In genomic region chr8:124310509-124310908, GRCm38 (mm10) we compare ENCODE assay signal across 27 mouse cellular contexts.
DNase-seq lines count a peak whose midpoint lies in the region; ATAC-seq and TF ChIP-seq lines count a peak whose summit lies in the region.
"Had no signal": no experiment of that assay in that cellular context is flagged by ENCODE, and none has a peak within 500 bp of the region (broad histone marks: within the 10 kb centered on the region; RNA-seq: fewer than 3 reads in every experiment).

No protein-coding gene starts in this region.

- no peak for TF ChIP-seq POLR2A in kidney, adult 2 months (IDR thresholded peaks at IDR 0.05; ENCODE audit: low read depth, low read length)
- TF ChIP-seq POLR2A in liver, adult 2 months (IDR thresholded peaks at IDR 0.05; ENCODE audit: extremely low read depth, insufficient read depth, low read length): no peak

- peaks cover 15% of the 10 kb centered on the region; the same call in 1 of the 2 replicates for H3K79me2 ChIP-seq in liver, adult 2 months (ENCODE audit: control insufficient read depth, insufficient read depth, low read length)

- H3K9ac ChIP-seq in liver, adult 2 months (ENCODE audit: low read depth, low read length): no peak overlapping the region
- H3K9ac ChIP-seq in liver, embryonic 12.5 days: no peak overlapping the region
- no peak overlapping the region for H3K9ac ChIP-seq in forebrain, embryonic 11.5 days (ENCODE audit: low read length)
- H3K9ac ChIP-seq: embryonic facial prominence, embryonic 15.5 days; forebrain, embryonic 13.5 days; intestine, embryonic 15.5 days; limb, embryonic 15.5 days; lung, embryonic 14.5 days; stomach, embryonic 15.5 days had no signal

- no peak for TF ChIP-seq CTCF in kidney, adult 2 months (conservative IDR thresholded peaks at IDR 0.05; ENCODE audit: insufficient read depth, insufficient read length, low read depth, low read length)
- no peak for TF ChIP-seq CTCF in liver, adult 2 months (IDR thresholded peaks at IDR 0.05; ENCODE audit: low read depth, low read length)

- WGBS in kidney, adult 2 months: 57% methylated on average over 13 of the region's 13 CpGs
- WGBS in liver, adult 2 months: 57% methylated on average over 13 of the region's 13 CpGs
- WGBS in liver, embryonic 12.5 days (ENCODE audit: insufficient replicate concordance): 81% methylated on average over 13 of the region's 13 CpGs
- WGBS in forebrain, embryonic 11.5 days: 92% methylated on average over 13 of the region's 13 CpGs

- H3K27ac ChIP-seq in kidney, adult 2 months (ENCODE audit: insufficient read depth, low read depth, low read length): no peak overlapping the region
- H3K27ac ChIP-seq in liver, adult 2 months (replicated peaks; ENCODE audit: insufficient read depth, low read depth, low read length): no peak overlapping the region
- H3K27ac ChIP-seq in liver, embryonic 12.5 days: no peak overlapping the region
- H3K27ac ChIP-seq in forebrain, embryonic 11.5 days (ENCODE audit: low read depth, low read length): no peak overlapping the region
- H3K27ac ChIP-seq: embryonic facial prominence, embryonic 10.5 days; embryonic facial prominence, embryonic 15.5 days; forebrain, embryonic 13.5 days; intestine, embryonic 15.5 days; limb, embryonic 10.5 days; limb, embryonic 15.5 days; stomach, embryonic 15.5 days had no signal

- no peaks in the 10 kb centered on the region for H3K27me3 ChIP-seq in kidney, adult 2 months (replicated peaks; ENCODE audit: control insufficient read depth, insufficient read depth, low read length)
- H3K27me3 ChIP-seq in liver, adult 2 months (ENCODE audit: control insufficient read depth, insufficient read depth, low read length): no peaks in the 10 kb centered on the region
- H3K27me3 ChIP-seq in liver, embryonic 12.5 days (replicated peaks): no peaks in the 10 kb centered on the region
- no peaks in the 10 kb centered on the region for H3K27me3 ChIP-seq in forebrain, embryonic 11.5 days (ENCODE audit: control insufficient read depth, insufficient read depth, low read length)
- H3K27me3 ChIP-seq: CH12.LX; embryonic facial prominence, embryonic 15.5 days; forebrain, embryonic 13.5 days; intestine, embryonic 15.5 days; limb, embryonic 15.5 days; stomach, embryonic 15.5 days had no signal

- no peak overlapping the region for H3K4me2 ChIP-seq in liver, embryonic 12.5 days
- no peak overlapping the region for H3K4me2 ChIP-seq in forebrain, embryonic 11.5 days (ENCODE audit: low read depth, low read length, severe bottlenecking)
- H3K4me2 ChIP-seq: embryonic facial prominence, embryonic 15.5 days; forebrain, embryonic 13.5 days; intestine, embryonic 15.5 days; limb, embryonic 15.5 days; lung, embryonic 14.5 days; stomach, embryonic 15.5 days had no signal

- DNase-seq in adrenal gland, adult 2 months: peak; percentile 55
- no peak for DNase-seq in adrenal gland, postnatal 25 days
- peak; percentile 48 for DNase-seq in kidney, adult 2 months
- DNase-seq in kidney, postnatal 10 days: no peak
- peak; percentile 81 for DNase-seq in liver, adult 2 months (ENCODE audit: extremely low read depth, low read depth, low spot score)
- DNase-seq in forebrain, embryonic 11.5 days (ENCODE audit: low spot score): no peak
- DNase-seq: cerebellum, adult 8-10 months; cerebellum, postnatal 25 days; gastrocnemius, postnatal 10 days; heart, postnatal 14 days; layer of hippocampus, adult 9-11 months; lung, embryonic 14.5 days; lung, postnatal 14 days; midbrain, embryonic 14.5 days; retina, postnatal 1 day; right cerebral cortex, postnatal 14 days had no signal

- ATAC-seq in liver, embryonic 12.5 days: no peak
- ATAC-seq in forebrain, embryonic 11.5 days (replicated peaks; ENCODE audit: low FRiP score): no peak
- ATAC-seq: activated CD4-positive, CD25-positive, alpha-beta regulatory T cell, adult 4 months; forebrain, embryonic 13.5 days; hindbrain, embryonic 16.5 days; intestine, embryonic 15.5 days had no signal

- no peak overlapping the region for H3K4me3 ChIP-seq in kidney, adult 2 months (ENCODE audit: insufficient read depth, low read depth, low read length)
- no peak overlapping the region for H3K4me3 ChIP-seq in liver, adult 2 months (ENCODE audit: insufficient read depth, low read depth, low read length)
- no peak overlapping the region for H3K4me3 ChIP-seq in liver, embryonic 12.5 days
- H3K4me3 ChIP-seq in forebrain, embryonic 11.5 days (ENCODE audit: low read depth, low read length): no peak overlapping the region
- H3K4me3 ChIP-seq: embryonic facial prominence, embryonic 10.5 days; embryonic facial prominence, embryonic 15.5 days; forebrain, embryonic 13.5 days; intestine, embryonic 15.5 days; limb, embryonic 10.5 days; limb, embryonic 15.5 days; stomach, embryonic 15.5 days had no signal

- no peaks in the 10 kb centered on the region for H3K36me3 ChIP-seq in kidney, adult 2 months (ENCODE audit: control insufficient read depth, insufficient read depth, low read length)
- H3K36me3 ChIP-seq in liver, adult 2 months (ENCODE audit: control insufficient read depth, insufficient read depth, low read length): no peaks in the 10 kb centered on the region
- H3K36me3 ChIP-seq in liver, embryonic 12.5 days: peaks cover 34% of the 10 kb centered on the region
- H3K36me3 ChIP-seq in forebrain, embryonic 11.5 days (ENCODE audit: control insufficient read depth, insufficient read depth, low read length): no peaks in the 10 kb centered on the region
- H3K36me3 ChIP-seq: intestine, embryonic 15.5 days had no signal

- no peaks in the 10 kb centered on the region for H3K9me3 ChIP-seq in liver, embryonic 12.5 days (replicated peaks)
- H3K9me3 ChIP-seq in forebrain, embryonic 11.5 days (ENCODE audit: control insufficient read depth, low read length): no peaks in the 10 kb centered on the region
- H3K9me3 ChIP-seq: embryonic facial prominence, embryonic 10.5 days; embryonic facial prominence, embryonic 15.5 days; forebrain, embryonic 13.5 days; intestine, embryonic 15.5 days; limb, embryonic 10.5 days; limb, embryonic 15.5 days; stomach, embryonic 15.5 days had no signal

- peaks cover 6% of the 10 kb centered on the region; the same call in 1 of the 2 replicates for H3K4me1 ChIP-seq in kidney, adult 2 months (ENCODE audit: control insufficient read depth, insufficient read depth, low read length)
- peaks cover 11% of the 10 kb centered on the region for H3K4me1 ChIP-seq in liver, adult 2 months (ENCODE audit: control insufficient read depth, insufficient read depth, low read length)
- peaks cover 27% of the 10 kb centered on the region; the same call in 1 of the 2 replicates for H3K4me1 ChIP-seq in liver, embryonic 12.5 days
- peaks cover 8% of the 10 kb centered on the region for H3K4me1 ChIP-seq in forebrain, embryonic 11.5 days (replicated peaks; ENCODE audit: control insufficient read depth, insufficient read depth, low read length)

Comparison
In these comparisons a context has a peak if more than half of its experiments do, and no peak if none do; other contexts are left out.
1. DNase-seq: peak in adrenal gland, adult 2 months (single experiment), kidney, adult 2 months (single experiment) and liver, adult 2 months (single experiment); none in adrenal gland, postnatal 25 days (single experiment), kidney, postnatal 10 days (single experiment) and forebrain, embryonic 11.5 days (single experiment).